Mouse (Mus musculus) lung, embryonic 14.5 days (tissue): ENCODE data around the gene Slc35e3. TPM values are rescaled to one million over a fixed set of nuclear protein-coding genes. Genes with fewer than 3 reads are reported as not detected.
"Not testable (repeated sequence)": the region's sequence is repeated elsewhere in the genome, so short reads cannot be mapped to it uniquely, and the experiment has no call there.

ENCODE experiments used
- ATAC-seq: fragments of 200-750 bp; cut with Nextera tagmentation; 2 replicates; pipeline ENCODE4 v1.8.0; 2017; ENCODE audit warnings: mild to moderate bottlenecking, moderate TSS enrichment, moderate library complexity; ENCODE audit not compliant: insufficient read depth
- DNase-seq: peaks from one replicate; pipeline ENCODE4 v3.0.0-alpha.2; 2015
- H3K27ac ChIP-seq: fragments of 300-500 bp; sonication (generic); 2 replicates; pipeline ENCODE4 v1.5.1; 2014; ENCODE audit warnings: low read depth, mild to moderate bottlenecking, moderate library complexity
- H3K27me3 ChIP-seq: fragments of 300-500 bp; sonication (generic); 2 replicates; pipeline ENCODE4 v1.6.1; 2014; ENCODE audit warnings: low read length, control low read depth; ENCODE audit not compliant: insufficient read depth
- H3K36me3 ChIP-seq: fragments of 300-500 bp; sonication (generic); 2 replicates; pipeline ENCODE4 v1.6.1; 2014; ENCODE audit warnings: control low read depth; ENCODE audit not compliant: insufficient read depth
- H3K4me1 ChIP-seq: fragments of 300-500 bp; sonication (generic); 2 replicates; pipeline ENCODE4 v1.6.1; 2014; ENCODE audit warnings: antibody characterized with exemption, control low read depth; ENCODE audit not compliant: insufficient read depth
- H3K4me2 ChIP-seq: fragments of 300-500 bp; sonication (generic); 2 replicates; pipeline ENCODE4 v1.6.1; 2014; ENCODE audit warnings: mild to moderate bottlenecking
- H3K4me3 ChIP-seq: fragments of 300-500 bp; sonication (generic); 2 replicates; pipeline ENCODE4 v1.5.1; 2014; ENCODE audit warnings: low read depth, low read length
- H3K9ac ChIP-seq: fragments of 300-500 bp; sonication (generic); 2 replicates; pipeline ENCODE4 v1.6.1; 2014
- H3K9me3 ChIP-seq: fragments of 300-500 bp; sonication (generic); 2 replicates; pipeline ENCODE4 v1.6.1; 2016; ENCODE audit warnings: low read depth, low read length, control low read depth
- CTCF ChIP-seq: IDR thresholded peaks from 2 replicates; pipeline ENCODE4 v1.5.1; 2016; ENCODE audit warnings: antibody characterized with exemption, low read depth
- WGBS: fragments of 180-500 bp; shearing (Covaris S2); extraction: QIAGEN DNeasy Blood & Tissue Kit; methylation state at CpG from one replicate; pipeline ENCODE4 v1.1.7; 2014; 5-methylcytosine and 5-hydroxymethylcytosine counted together
- polyA plus RNA-seq: library from polyadenylated mRNA; unstranded; fragments of >200 nt; fragmentation: Nextera tagmentation; extraction: Ambion mirVana; gene quantifications from 2 replicates; pipeline ENCODE4 v1.2.1, GENCODE M21; 2014

Slc35e3 gene
- polyA plus RNA-seq, 1 experiment from 2014 or later: 16.7 TPM

DNA sequence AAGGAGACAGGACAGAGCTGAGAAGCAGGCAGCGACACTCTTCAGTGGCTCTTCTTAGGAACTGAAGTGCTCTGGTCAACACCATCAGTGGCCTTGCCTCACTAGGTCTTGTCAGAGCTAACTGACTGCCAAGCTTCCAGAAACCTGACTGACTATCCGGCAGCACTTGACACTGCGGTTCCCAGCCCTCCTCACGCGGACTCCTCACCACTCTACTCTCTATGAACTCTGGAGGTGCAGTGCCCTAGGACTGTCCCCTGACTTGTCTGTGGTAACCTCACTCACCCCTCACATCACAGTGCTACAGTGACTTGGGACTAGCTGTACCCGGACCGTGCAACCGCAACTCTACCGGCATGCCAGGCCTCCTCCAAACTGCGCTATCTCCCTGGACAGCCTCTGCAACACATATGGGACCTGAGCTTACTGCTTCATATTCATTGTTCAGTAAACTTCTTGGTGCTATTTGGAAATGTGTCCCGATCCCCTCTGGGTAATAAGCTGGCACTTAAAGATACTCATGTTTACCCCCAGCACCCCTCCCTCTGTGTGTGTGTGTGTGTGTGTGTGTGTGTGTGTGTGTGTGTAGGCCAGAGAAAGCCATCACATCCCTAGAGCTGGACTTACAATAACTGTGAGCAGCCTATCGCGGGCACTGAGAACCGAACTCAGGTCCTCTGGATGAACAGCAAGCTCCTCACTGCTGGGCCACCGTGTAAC is 7.1 kb downstream of the Slc35e3 start:
- Histone ChIP-seq H3K36me3 (peaks cover 47% of the 10 kb centered on the region), H3K4me2 (no peak overlapping the region), H3K27ac (no peak overlapping the region), H3K9ac (no peak overlapping the region), H3K4me1 (no peaks in the 10 kb centered on the region), H3K9me3 (no peaks in the 10 kb centered on the region), H3K27me3 (no peaks in the 10 kb centered on the region), H3K4me3 (no peak overlapping the region)
- DNase-seq: no peak
- WGBS: 92% methylated on average over 15 of the region's 15 CpGs
- no peak for ATAC-seq
- TF ChIP-seq CTCF: no peak

DNA sequence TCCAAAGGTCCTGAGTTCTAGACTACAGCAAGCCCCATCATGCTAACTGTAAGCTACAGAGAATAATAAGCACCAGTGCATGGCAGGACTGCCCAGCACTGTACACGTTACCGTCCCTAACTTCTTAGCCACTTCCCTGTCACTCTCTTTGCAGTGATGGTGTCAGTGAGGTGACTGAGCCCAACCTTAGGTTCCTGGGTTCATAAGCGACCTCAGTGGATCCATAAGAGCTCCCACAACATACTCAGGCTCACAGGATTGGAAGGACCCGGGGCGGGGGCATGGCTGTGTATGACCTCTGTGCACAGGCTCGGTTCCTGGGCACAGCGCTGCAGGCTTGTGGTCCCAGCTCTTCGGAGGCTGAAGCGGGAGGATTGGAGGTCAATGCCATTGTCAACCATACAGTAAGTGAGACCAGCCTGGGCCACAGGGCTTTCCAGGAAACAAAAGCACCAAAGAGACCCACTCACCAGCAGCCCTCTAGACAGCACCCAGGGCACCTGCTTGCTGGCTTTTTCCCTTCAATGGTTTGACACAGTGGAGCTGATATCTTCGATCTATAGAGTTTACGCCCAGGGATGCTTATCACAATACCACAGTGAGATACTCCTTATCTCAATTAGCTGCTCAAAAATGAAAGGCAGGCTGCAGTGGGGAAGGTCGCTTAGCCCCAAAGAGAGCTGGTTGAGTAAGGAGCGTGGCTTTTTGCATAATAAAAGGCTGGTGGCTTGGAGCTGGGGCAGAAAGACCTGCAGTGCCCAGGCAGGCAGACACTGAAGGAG is 7.8 kb downstream of the Slc35e3 start:
- 84% methylated on average over 13 of the region's 13 CpGs for WGBS
- ATAC-seq (no peak), DNase-seq (no peak)

DNA sequence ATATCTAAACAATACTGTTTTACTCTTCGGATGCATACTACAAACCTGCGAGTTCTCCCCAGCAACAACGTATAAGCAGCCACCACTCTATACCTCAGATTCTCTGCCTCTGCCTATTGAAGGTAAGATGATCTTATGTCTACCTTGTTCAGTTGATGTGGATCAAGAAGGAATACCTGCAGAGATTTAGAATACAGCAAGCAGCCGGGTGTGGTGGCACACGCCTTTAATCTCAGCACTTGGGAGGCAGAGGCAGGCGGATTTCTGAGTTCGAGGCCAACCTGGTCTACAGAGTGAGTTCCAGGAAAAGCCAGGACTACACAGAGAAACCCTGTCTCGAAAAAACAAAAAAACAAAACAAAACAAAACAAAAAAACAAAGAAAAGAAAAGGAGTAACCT is 8.7 kb downstream of the Slc35e3 start:
- 92% methylated on average over 8 of the region's 8 CpGs for WGBS
- H3K9me3 ChIP-seq, H3K9ac ChIP-seq, H3K4me1 ChIP-seq, ATAC-seq, DNase-seq, H3K27me3 ChIP-seq, H3K27ac ChIP-seq, H3K4me2 ChIP-seq, H3K4me3 ChIP-seq: not testable (repeated sequence)
- H3K36me3 ChIP-seq: peaks cover 42% of the 10 kb centered on the region

More for the DNA sequence above, 7.8 kb downstream of the Slc35e3 start:
- H3K36me3 ChIP-seq: peaks cover 42% of the 10 kb centered on the region
- H3K27ac ChIP-seq: no peak overlapping the region
- no peaks in the 10 kb centered on the region for H3K4me1 ChIP-seq
- no peak overlapping the region for H3K4me3 ChIP-seq
- no peak overlapping the region for H3K9ac ChIP-seq
- no peaks in the 10 kb centered on the region for H3K27me3 ChIP-seq
- TF ChIP-seq CTCF: no peak
- no peaks in the 10 kb centered on the region for H3K9me3 ChIP-seq
- H3K4me2 ChIP-seq: no peak overlapping the region

DNA sequence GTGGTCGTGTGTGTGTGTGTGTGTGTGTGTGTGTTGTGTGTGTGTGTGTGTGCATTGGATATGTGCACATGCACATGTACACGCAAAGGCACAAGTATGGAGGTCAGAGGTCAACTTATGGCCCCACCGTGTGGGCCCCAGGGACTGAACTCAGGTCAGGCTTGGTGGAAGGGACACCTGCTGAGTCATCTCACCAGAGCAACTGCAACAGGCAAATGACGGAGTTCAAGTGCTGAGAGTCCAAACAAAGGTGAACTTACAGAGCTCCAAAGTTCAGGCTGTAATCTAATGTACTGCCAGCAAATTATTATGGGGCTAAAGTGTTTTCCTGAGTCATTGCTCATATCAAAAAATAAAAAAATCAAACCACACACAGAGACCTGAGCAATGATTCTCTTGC is 9.1 kb downstream of the Slc35e3 start:
- Histone ChIP-seq H3K27ac (no peak overlapping the region), H3K4me1 (no peaks in the 10 kb centered on the region), H3K27me3 (no peaks in the 10 kb centered on the region), H3K36me3 (peaks cover 42% of the 10 kb centered on the region), H3K9me3 (no peaks in the 10 kb centered on the region), H3K4me2 (no peak overlapping the region), H3K9ac (no peak overlapping the region), H3K4me3 (no peak overlapping the region)
- ATAC-seq (no peak), DNase-seq (no peak)
- 82% methylated on average over 4 of the region's 4 CpGs for WGBS
- no peak for TF ChIP-seq CTCF

DNA sequence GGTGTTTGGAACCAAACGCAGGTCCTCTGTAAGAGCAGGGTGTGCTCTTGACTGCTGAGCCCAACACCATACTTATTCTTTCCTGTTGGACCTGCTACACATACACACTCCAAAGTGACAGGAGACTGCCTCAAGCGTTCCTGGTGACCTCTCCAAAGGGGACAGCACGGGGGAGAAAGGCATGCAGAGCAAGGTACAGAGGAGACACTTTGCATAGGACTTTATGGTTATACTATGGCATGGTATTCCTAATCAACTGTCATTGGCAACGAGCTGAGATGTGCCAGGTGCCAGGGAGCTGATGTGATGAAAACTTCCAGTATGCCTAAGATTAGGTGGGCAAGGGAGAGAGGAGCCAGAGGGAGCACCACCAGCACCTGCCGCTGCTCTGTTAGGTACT is 9.6 kb downstream of the Slc35e3 start:
- no peak for TF ChIP-seq CTCF
- DNase-seq (no peak), ATAC-seq (no peak)
- H3K27me3 ChIP-seq: no peaks in the 10 kb centered on the region
- no peak overlapping the region for H3K4me3 ChIP-seq
- H3K27ac ChIP-seq: no peak overlapping the region
- WGBS: 91% methylated on average over 5 of the region's 5 CpGs
- no peak overlapping the region for H3K4me2 ChIP-seq
- no peaks in the 10 kb centered on the region for H3K9me3 ChIP-seq
- H3K4me1 ChIP-seq: no peaks in the 10 kb centered on the region
- H3K36me3 ChIP-seq: peaks cover 42% of the 10 kb centered on the region
- no peak overlapping the region for H3K9ac ChIP-seq

DNA sequence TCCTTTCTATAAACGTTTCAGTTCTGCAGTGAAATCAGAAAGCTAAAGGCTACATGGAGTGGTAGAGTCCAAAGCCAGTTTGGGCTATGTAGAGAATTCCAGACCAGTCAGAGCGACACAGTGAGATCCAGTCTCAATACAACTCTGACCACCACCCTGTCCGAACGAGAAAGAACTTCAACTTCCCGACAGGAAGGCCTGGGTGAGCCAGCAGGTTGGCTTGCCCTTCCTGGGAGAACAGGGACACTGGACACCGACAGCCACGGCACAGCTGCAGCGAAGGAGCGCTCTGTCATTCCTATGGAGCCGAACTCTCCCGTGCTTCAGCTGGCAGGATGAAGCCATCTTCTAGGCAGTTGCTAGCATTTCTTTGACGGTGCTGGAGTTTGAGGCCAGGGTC is 10.8 kb downstream of the Slc35e3 start:
- not testable (repeated sequence) for DNase-seq, H3K4me2 ChIP-seq, H3K9me3 ChIP-seq, H3K4me3 ChIP-seq, H3K27me3 ChIP-seq, H3K27ac ChIP-seq, ATAC-seq, H3K9ac ChIP-seq, H3K4me1 ChIP-seq
- peaks cover 40% of the 10 kb centered on the region for H3K36me3 ChIP-seq
- WGBS: 83% methylated on average over 11 of the region's 12 CpGs

DNA sequence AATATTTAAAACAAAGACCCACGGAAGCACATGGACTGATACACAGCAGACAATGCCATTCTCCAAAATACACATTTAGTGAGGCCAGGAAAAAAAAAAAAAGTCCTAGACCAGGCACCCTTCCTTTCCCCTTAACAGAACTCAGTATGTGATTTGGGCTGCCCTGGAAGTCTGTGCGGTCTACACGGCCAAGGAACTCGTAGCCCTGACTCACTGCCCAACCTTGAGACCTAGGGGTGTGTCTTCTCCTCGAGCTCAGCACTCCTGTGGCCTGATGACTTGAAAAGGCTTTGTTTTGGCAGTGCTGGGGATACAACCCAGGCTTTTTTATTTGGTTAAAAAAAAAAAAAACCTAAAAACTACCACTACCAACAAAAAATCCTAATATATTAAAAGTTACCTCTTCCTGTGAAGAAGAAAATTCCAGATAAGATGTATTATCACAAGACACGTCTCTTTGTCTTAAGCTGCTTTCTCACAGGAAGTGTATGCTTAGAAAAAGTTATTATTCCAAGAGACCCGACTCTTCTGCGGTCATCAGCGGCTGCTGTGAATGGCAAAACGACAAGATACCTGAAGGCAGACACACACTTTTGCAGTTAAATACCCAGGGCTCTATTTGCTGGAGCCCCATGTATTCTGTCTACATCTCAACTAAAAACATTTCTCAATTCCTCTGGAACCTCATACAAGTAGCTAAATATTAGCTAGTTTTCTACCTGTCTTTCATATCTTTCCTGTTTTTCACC is 11.9 kb downstream of the Slc35e3 start:
- 57% methylated on average over 9 of the region's 10 CpGs for WGBS
- not testable (repeated sequence) for DNase-seq

DNA sequence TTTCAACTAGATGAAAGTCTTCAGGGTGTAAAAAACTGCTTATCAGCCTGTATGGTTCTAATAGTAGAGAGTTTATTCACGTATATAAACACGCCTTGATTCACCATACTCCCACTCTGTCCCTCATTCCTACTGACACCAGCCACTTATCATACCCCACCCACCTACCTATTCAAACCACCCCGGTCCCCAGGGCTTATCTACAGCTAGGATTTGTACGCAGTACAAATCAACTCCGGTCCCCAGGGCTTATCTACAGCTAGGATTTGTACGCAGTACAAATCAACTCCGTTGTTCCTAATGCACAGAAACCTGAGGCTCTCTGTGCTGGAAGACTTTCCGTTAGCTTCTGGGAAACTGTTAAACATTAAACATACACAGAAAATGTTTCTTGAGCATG is 12.5 kb downstream of the Slc35e3 start:
- H3K9me3 ChIP-seq, ATAC-seq, DNase-seq, H3K27ac ChIP-seq, H3K4me1 ChIP-seq, H3K9ac ChIP-seq, H3K4me2 ChIP-seq, H3K4me3 ChIP-seq, H3K27me3 ChIP-seq: not testable (repeated sequence)
- H3K36me3 ChIP-seq: peaks cover 24% of the 10 kb centered on the region
- 45% methylated on average over 8 of the region's 8 CpGs for WGBS

More for the DNA sequence above, 11.9 kb downstream of the Slc35e3 start:
- H3K4me3 ChIP-seq, H3K27ac ChIP-seq, H3K9me3 ChIP-seq, H3K9ac ChIP-seq, H3K27me3 ChIP-seq, H3K4me2 ChIP-seq, ATAC-seq, H3K4me1 ChIP-seq: not testable (repeated sequence)
- peaks cover 29% of the 10 kb centered on the region for H3K36me3 ChIP-seq
